20 mouse cellular contexts compared by ENCODE assay signal in genomic region chr9:80191240-80191639, GRCm38 (mm10).
"Had no signal": no experiment of that assay in that cellular context is flagged by ENCODE, and none has a peak within 500 bp of the region (broad histone marks: within the 10 kb centered on the region; RNA-seq: fewer than 3 reads in every experiment).

No protein-coding gene starts in this region.

- H3K9me3 ChIP-seq: limb, embryonic 12.5 days; limb, embryonic 15.5 days; megakaryocyte, embryonic 14.5 days; midbrain, embryonic 12.5 days; midbrain, embryonic 15.5 days; neural tube, embryonic 12.5 days; neural tube, embryonic 15.5 days had no signal

- H3K4me1 ChIP-seq: midbrain, embryonic 12.5 days; neural tube, embryonic 12.5 days; neural tube, embryonic 15.5 days had no signal

- H3K27me3 ChIP-seq: limb, embryonic 12.5 days; limb, embryonic 15.5 days; megakaryocyte, embryonic 14.5 days; midbrain, embryonic 12.5 days; midbrain, embryonic 15.5 days; neural tube, embryonic 12.5 days; neural tube, embryonic 15.5 days had no signal

- H3K9ac ChIP-seq: limb, embryonic 12.5 days; limb, embryonic 15.5 days; liver, embryonic 14.5 days; liver, postnatal 0 days; lung, embryonic 14.5 days; midbrain, embryonic 12.5 days; midbrain, embryonic 15.5 days; neural tube, embryonic 12.5 days; neural tube, embryonic 15.5 days had no signal

- H3K36me3 ChIP-seq: limb, embryonic 12.5 days; limb, embryonic 15.5 days; midbrain, embryonic 12.5 days; midbrain, embryonic 15.5 days; neural tube, embryonic 12.5 days; neural tube, embryonic 15.5 days had no signal

- H3K4me3 ChIP-seq: limb, embryonic 12.5 days; limb, embryonic 15.5 days; megakaryocyte, embryonic 14.5 days; midbrain, embryonic 12.5 days; midbrain, embryonic 15.5 days; neural tube, embryonic 12.5 days; neural tube, embryonic 15.5 days had no signal

- DNase-seq: kidney, adult 11 months; kidney, postnatal 14 days; kidney, postnatal 4 days; left cerebral cortex, postnatal 4 days; liver, postnatal 0 days; lung, embryonic 14.5 days; right cerebral cortex, postnatal 25 days; thymus, adult 18-20 months; thymus, postnatal 36 days had no signal

- ATAC-seq: liver, postnatal 0 days; lung, postnatal 0 days; midbrain, embryonic 15.5 days had no signal

- H3K4me2 ChIP-seq: limb, embryonic 12.5 days; limb, embryonic 15.5 days; liver, embryonic 11.5 days; lung, embryonic 14.5 days; midbrain, embryonic 12.5 days; midbrain, embryonic 15.5 days; neural tube, embryonic 12.5 days; neural tube, embryonic 15.5 days had no signal

- H3K27ac ChIP-seq: limb, embryonic 12.5 days; limb, embryonic 15.5 days; liver, embryonic 14.5 days; macrophage; midbrain, embryonic 12.5 days; midbrain, embryonic 15.5 days; neural tube, embryonic 12.5 days; neural tube, embryonic 15.5 days had no signal
